Mouse (Mus musculus): ENCODE measurements around the gene Ccer2.

GRCm38 (mm10) chr7:28785161-28785560, 29.2 kb downstream of the Ccer2 start:
- TF ChIP-seq POLR2A (IDR thresholded peaks at IDR 0.05; ENCODE audit: control insufficient read depth, extremely low read depth, insufficient read depth, low read length, poor library complexity) (no peak), CTCF (IDR thresholded peaks at IDR 0.05; ENCODE audit: borderline replicate concordance, control insufficient read depth, extremely low read depth, insufficient read depth, low read length, poor library complexity) (no peak)
